Mouse (Mus musculus) cerebral cortex, adult 2 months (tissue): Measurements from ENCODE around the gene Irf1.

ENCODE experiments used
- WGBS: fragments of 180-500 bp; shearing (Covaris S2); methylation state at CpG from one replicate; pipeline ENCODE4 v1.1.7; 2018; 5-methylcytosine and 5-hydroxymethylcytosine counted together

Irf1 gene

DNA sequence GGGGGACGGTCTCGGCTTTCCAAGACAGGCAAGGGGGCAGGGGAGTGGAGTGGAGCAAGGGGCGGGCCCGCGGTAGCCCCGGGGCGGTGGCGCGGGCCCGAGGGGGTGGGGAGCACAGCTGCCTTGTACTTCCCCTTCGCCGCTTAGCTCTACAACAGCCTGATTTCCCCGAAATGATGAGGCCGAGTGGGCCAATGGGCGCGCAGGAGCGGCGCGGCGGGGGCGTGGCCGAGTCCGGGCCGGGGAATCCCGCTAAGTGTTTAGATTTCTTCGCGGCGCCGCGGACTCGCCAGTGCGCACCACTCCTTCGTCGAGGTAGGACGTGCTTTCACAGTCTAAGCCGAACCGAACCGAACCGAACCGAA, at the start of gene Irf1:
Gene Irf1, plus strand, starts transcription at position 255 of the 365 bp plus-strand sequence.
- WGBS = under 1% methylated on average over 40 of the region's 40 CpGs

DNA sequence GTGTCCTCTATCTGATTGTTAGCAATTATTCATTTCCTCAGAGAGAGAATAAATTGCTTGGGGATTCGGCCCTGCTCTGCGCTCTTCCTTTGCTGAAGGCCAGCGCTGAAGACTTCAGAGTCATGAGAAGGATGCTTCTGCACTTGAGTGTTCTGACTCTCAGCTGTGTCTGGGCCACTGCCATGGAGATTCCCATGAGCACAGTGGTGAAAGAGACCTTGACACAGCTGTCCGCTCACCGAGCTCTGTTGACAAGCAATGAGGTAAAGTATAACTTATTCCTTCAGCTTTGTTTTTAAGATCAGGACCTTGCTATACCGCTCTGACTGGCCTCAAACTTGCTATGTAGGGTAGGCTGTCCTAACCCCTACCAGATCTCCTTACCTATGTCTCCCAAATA, 49.1 kb upstream of the Irf1 start, which contains the start of gene Il5:
Gene Il5, plus strand, starts transcription at position 80 of the 400 bp plus-strand sequence.
- WGBS = 92% methylated on average over 6 of the region's 6 CpGs

DNA sequence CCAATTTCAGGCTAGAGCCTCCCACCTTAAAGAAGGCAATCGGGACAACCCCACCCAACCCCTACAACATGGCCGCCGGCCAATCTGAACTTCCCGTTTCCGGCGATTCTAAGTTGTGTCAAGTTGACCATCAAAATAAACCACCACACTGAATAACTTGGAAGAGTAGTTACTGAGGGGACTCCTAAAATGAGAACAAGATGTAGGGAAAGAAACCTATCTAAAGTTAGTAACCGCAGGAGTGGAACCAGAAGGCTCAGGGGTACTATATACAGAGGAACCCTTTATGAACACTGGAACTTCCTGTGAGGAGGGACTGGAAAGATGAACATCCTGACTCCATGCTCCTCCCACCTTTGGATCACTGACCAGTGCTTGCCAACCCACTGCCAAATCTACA, 38.4 kb upstream of the Irf1 start:
- WGBS = 92% methylated on average over 7 of the region's 7 CpGs

DNA sequence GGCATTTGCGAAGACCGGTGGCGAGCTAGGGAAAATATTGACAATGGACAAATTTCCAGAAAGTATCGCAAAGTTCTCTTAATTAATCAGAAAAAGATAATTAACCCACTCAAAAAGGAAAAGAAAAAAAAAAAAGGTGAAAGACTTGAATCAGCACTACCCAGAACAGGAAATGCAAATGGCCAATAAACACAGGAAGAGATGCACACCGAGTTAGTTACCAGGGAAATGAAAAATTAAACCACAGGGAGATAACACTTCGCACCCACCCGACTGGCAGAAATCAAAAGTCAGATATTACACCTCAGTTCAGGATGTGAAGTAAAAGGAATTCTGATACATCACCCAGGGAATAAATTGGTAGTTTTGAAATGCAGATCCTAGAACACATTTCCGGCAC, 37.6 kb upstream of the Irf1 start:
- WGBS = 91% methylated on average over 8 of the region's 8 CpGs

DNA sequence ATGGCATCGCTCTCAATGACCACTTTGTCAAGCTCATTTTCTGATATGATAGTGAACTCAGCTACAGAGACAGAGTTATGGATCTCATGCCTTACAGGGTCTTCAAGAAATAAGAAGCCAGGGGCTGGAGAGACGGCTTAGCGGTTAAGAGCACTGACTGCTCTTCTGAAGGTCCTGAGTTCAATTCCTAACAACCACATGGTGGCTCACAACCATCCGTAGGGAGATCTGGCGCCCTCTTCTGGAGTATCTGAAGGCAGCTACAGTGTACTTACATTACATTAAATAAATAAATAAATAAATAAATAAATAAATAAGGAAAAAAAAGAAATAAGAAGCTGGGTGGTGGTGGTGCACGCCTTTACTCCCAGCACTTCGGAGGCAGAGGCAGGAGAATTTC, 36.0 kb upstream of the Irf1 start:
- WGBS = 86% methylated on average over 7 of the region's 7 CpGs

DNA sequence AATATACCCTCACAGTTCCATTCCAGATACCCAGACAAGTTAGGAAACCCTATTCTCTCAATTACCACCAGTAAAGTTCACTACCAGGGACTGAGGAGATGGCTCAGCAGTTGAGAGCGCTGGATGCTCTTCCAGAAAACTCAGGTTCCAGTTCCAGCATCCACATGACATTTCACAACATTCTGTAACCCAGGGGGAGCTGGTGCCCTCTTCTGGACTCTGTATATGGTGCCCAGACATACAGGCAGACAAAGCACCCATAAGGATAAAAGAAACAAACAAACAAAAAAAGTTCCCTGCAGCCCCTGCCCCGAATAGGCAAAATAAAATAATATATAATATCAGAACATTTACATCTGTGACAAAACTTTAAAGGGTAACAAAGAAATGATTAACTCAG, 35.4 kb upstream of the Irf1 start:
- WGBS = 88% methylated on average over 2 of the region's 2 CpGs

DNA sequence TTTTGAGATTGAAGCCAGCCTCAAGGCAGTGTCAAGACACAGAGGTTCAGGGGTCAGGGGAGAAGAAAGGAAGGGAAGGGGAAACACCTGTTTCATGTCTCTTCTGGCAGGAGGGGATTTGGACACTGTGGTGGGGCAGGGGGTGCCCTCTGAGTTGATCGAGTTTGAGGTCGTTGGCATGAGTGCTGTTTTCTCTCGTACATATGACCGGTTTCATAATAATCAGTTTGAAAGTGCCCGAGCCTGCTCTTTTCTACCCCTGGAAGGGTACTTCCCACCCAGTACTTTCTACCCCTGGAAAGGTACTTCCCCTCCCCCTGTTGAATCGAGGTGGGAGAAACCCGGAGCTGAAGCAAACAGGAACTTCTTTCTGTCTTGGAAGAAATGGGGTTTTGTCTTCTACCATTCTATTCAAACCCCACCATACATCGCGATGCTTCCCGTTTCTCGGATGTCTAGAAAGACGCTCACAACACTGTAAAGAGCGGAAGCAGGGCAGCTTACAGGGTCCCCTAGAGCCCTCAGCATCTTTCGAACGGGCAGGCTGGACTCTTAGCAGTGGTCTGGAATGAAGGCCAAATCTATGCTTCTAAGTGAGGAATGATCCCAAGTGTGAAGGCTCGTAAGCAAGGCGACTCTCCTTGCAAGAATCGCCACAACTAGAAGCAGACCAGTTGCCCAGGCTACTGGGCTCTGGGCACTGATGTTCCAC, 34.7 kb upstream of the Irf1 start:
- 63% methylated on average over 18 of the region's 18 CpGs for WGBS

DNA sequence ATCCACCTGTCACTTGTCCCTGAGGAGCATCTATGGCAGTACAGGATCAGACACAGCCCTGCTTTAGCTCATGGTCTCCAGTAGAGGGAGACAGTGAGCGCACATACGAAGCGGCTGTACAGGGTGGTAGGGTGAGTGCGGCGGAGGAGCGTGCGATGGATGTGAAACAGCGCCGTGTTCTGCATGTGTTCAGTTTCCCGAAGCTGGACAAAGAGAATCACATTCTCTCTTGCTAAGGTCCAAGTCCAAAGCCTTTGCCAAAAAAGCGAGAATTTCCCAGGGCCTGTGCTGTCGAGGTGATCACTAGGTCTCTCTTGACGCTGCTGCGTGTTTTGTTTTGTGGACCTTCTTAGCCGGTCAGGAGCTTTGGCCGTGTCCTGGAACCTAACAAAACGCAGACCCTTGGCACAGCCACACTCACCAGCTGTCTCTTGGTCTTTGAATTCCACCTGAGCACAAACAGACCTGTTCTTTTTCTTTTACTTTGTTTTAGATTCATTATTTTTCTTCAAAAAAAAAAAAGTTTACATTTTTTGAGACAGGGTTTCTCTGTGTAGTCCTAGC, 34.0 kb upstream of the Irf1 start:
- 17% methylated on average over 17 of the region's 17 CpGs for WGBS

DNA sequence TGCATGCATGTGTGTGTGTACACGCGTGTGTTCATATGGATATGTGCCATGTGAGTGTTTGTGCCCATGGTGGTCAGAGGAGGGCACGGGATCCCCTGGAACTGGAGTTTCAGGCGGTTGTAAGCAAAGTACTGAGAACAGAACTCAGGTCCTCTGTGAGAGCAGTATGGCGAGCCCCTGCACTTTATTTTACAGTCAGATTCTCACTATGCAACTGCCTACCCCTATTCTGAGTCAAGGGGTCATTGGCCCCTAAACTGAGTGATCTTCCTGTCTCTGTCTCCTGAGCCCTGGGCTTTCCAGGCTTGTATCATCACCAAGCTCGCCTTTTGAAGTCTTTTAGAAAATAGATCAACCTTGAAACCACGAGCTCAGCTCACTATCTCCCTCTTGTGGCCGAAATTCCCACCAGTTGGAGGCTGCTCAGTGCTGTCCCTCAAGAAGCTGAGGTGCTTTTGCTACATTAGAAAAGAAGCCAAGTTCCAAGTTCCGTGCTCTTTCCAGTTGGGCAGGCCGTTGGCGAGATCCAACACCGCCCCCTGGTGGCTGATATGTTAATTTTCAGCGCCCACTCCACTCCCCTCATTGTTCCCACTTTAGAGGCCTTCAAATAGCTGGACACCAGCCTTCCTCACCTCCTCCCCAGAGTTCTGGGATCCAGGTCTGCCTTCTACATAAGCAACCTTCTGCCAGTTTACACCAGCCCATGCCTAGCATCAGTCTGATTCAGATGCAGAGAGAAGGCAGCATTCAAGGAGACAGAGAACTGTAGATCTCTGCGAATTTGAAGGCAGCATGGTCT, 32.8 kb upstream of the Irf1 start:
- WGBS = 42% methylated on average over 14 of the region's 14 CpGs

DNA sequence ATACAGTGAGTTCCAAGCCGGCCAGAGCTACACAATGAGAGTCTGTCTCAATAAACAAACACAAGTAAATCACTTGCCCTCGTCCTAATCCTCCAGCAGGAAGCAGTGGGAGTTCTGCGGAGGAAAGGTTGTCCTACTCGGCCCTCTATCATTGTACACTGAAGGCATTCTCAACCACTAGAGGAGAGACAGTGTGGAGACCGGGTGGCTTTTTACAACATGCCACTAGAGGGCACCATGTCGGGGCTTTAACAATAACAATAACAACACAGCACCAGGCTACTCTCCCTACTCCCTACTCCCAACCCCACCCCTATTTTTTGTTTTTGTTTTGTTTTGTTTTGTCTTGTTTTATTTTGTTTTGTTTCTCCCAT, 32.3 kb upstream of the Irf1 start:
- 22% methylated on average over 6 of the region's 6 CpGs for WGBS

DNA sequence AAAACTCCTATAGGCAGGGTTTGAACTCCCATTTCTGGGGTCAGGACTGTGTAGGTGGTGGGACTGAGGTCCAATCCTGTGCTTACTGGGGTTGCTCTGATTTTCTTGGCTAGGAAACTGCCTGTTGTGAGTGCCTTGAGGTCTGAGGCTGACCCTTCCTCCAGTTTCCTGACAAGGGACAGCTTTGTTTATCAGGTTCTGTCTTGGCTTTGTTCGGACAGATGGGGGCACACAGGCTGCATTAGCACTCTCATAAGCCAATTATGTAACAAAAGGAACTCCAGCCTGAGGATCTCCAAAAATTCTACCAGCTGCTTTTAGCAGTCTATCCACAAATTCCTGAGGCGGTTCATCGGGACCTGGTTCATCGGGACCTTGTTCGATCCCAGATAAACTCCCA, 27.5 kb upstream of the Irf1 start:
- 35% methylated on average over 5 of the region's 5 CpGs for WGBS

DNA sequence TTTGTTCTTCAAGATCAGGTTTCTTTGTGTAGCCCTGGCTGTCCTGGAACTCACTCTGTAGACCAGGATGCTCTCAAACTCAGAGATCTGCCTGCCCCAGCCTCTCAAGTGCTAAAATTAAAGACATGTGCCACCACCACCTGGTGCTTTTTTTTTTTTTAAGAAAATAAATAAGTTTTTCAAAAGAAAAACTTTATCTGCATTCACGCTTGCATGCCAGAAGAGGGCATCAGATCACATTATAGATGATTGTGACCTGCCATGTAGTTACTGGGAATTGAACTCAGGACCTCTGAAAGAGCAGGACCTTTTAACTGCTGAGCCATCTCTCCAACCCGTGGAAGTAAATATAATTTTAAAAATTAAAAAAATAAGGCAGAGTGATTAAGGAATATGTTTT, 24.6 kb upstream of the Irf1 start:
- WGBS = 92% methylated on average over 2 of the region's 2 CpGs

DNA sequence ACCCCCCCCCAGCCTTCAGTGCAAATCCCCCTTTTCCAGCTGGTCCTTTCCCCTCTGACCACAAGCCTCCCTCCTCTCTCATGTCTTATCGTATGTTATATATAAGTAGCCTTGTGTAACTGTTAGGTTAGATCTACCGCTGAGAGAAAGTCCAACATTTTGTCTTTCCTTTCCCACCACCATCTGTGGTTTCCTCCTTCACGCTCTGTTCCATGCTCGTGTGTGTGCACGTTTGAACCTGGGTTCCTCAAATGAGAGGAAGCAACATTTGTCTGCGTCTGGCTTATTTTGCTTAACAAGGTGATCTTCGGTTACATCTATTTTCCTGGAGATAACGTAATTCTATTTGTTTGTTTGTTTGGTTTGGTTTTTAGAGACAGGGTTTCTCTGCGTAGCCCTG, 21.8 kb upstream of the Irf1 start:
- WGBS = 90% methylated on average over 9 of the region's 9 CpGs

DNA sequence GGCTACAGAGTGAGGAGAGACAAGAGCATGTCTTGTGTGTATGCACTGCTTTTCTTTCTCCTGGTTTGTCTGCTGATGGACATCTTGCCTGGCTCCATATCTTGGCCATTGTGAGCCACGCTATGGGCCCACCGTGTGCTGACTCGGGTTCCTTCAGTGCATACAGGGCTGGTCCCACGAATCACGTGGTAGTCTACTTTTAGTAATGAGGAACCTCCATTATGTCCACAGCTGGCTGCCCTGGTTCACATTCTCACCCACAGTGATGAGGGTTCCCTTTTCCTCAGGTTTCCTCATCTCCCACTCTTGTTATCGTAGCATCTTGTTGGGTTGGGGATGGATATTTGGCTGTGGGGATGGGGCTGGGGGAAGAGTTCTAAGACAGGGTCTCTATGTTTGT, 21.2 kb upstream of the Irf1 start:
- 88% methylated on average over 6 of the region's 6 CpGs for WGBS

DNA sequence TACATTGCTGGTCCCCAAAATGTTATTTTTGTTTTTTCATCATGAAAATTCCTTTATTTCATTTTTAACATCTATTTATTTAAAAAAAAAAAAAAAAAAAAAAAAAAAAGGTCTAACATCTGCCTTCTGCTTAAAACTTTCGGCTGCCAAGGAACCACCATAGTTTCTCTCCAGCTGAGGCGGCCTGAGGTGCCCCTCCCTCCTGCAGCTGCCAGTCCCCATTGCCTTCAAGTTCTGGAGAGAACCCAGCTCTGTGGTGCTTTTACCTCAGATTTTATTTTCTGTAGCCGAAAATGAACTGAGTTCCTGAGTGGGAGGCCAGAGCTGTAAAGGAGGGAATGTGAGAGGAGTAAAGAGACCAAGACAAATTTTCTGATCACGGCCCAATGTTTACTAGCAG, 20.5 kb upstream of the Irf1 start:
- 42% methylated on average over 4 of the region's 4 CpGs for WGBS

DNA sequence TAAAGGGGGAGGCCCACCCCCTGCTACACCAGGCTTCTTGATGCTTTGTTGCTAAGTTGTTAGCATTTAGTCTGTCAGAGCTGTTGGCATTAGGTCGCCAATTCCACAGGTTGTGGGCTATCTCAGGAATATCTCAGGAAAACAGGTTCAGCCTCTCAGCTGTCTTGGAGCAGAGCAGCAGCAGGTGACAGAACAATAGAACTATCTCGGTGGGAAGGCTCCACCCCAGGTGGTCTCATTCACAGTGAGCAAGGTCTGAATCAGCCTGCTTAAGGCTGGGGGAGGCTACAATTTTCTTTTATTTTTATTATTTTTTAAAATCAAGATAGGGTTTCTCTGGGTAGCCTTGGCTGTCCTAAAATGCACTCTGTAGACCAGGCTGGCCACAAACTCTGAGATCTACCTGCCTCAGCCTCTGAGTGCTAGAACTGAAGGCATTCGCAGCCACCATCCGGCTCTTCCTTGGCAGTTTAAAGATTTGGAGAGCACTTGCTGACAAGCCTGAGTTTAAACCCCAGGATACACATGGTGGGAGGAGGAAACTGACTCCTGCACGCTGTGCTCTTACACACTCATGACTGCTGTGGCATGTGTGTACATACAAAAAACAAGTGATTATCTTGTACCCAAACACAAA, 20.0 kb upstream of the Irf1 start:
- WGBS = 56% methylated on average over 5 of the region's 5 CpGs

DNA sequence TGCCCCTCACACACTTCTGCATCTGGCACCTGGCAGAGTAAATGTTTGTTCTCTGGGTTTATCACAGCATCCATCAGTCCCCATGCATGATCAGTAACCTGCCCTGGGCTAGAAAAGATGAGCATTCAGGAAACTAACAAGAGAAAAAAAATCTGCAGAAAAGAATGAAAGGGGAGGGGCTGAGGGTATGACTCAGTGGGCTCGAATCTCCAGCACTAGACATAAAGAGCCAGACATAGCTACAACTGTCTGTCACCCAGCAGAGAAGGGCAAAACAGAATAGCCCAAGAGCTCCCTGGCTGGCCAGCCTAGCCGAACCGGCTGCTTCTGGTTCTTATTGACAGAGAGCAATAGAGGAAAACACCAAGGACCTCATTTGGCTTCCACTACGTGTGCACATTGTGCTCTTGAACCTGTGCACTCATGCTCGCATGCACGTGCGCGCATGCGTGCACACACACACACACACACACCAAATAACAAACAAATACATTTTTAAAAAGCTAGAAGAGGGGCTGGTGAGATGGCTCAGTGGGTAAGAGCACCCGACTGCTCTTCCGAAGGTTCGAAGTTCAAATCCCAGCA, 14.7 kb upstream of the Irf1 start:
- WGBS = 88% methylated on average over 12 of the region's 12 CpGs

DNA sequence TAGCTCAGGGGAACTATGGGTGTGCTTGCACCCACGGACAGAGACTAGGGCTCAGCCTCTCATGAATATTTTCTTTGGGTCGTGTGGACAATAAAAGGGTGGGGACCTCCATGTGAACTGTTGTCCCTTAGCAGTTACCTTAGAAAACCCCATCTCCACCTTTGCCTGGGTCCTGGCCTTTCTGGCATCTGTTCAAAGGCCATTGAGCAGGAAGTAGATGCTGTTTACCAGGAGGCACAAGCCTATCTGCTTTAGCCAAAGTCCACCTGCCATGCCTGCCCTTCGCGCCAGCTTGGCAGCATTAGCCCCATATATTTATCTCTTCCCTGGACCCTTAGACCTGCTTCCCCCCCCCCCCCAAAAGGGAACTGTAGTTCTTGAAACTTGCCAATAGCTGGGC, 12.2 kb upstream of the Irf1 start:
- WGBS = 88% methylated on average over 4 of the region's 4 CpGs

DNA sequence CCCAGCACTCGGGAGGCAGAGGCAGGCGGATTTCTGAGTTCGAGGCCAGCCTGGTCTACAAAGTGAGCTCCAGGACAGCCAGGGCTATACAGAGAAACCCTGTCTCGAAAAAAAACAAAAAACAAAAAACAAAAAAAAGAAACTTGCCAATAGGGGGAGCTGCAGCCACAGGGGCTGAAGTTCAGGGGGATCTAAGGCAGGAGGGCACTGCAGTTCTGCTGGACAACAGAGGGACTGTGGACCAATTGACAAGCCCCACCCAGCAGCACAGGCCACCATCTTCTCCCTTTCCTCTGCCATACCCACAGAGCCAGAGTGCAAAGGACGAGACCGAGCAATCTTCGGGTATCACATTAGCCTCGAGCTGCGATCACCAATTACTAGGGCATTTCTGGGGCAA, 11.8 kb upstream of the Irf1 start:
- 89% methylated on average over 9 of the region's 9 CpGs for WGBS

DNA sequence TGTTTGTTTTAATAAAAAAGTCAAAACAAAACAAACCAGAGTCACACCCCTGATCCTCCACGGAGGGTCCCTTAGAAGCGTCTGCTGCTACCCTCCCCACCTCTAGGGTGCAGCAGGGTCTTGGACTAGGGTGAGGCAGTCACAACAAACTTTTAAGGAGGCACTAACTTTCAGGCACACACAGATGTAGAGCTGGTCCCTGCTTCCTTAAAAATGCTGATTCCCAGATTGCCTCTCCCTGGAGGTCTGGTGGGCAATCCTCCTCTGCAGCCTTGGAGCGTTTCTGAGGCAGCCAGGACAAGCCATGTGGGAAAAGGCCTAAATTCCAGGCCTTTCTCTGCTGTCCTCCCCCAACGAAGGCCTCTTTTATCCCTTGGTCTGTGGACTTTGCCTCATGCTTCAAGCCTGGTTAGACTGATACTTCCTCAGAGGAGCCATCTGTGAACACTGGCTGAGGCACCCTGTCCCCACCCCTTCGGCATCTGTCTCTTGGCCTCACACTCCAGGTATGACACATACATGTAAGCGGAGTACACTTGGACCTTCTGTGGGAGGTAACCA, 10.9 kb upstream of the Irf1 start:
- WGBS = 57% methylated on average over 6 of the region's 6 CpGs

DNA sequence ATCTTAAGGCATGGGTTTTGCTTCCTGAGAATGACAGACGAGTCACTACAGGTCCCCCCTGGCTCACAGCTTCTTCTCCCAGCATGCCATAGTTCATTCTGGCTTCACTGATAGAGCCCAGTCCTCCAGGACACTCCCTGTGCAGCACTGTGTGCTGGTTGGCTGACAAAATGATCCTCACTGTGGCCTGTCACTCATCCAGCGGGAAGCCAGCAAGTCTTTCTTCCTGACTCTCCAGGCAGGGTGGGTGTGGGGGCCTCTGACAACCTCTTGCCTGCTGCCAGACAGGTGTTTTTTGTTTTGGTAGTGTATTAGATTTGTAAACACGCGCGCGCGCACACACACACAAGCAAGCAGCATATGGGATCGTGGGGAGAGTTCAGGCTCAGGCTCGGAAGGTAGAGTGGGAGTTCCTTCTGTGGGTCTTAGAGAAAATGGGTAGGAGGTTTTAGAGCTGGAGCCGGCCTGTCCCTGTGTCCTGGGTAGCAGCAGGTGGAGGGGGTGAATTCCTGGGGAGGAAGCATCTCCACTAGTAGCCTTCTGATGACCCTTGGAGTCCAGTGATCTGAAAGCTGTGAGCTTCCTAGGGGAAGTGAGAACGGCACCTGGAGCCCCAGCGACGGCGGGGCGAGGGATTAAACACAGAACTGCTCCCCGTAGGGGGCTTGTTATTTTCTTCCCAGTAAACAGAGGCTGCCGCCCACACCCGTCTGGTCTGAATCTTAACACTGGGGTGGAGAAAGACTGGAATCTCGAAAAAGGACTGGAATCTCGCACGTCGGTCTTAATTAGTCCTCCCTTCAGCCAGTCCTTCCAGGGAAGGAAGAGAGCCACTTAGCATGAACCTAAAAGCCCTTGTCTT, 10.0 kb upstream of the Irf1 start:
- 40% methylated on average over 22 of the region's 22 CpGs for WGBS
